Mouse (Mus musculus) gastrocnemius, adult 8-10 months (tissue): ENCODE data around the gene Spata32. TPM values are rescaled to one million over a fixed set of nuclear protein-coding genes. Genes with fewer than 3 reads are reported as not detected.

Experiments used
- DNase-seq, 2 experiments: peaks; one replicate each; pipeline ENCODE4 v3.0.0; 2022; ENCODE audit warnings: low spot score in 2 of 2
- total RNA-seq, 4 experiments: library from RNA; stranded (reverse); gene quantifications; 2 replicates each; pipeline ENCODE4 v1.2.4; 2022

Gene Spata32
- total RNA-seq, 4 experiments from 2014 or later, result not detected

DNA sequence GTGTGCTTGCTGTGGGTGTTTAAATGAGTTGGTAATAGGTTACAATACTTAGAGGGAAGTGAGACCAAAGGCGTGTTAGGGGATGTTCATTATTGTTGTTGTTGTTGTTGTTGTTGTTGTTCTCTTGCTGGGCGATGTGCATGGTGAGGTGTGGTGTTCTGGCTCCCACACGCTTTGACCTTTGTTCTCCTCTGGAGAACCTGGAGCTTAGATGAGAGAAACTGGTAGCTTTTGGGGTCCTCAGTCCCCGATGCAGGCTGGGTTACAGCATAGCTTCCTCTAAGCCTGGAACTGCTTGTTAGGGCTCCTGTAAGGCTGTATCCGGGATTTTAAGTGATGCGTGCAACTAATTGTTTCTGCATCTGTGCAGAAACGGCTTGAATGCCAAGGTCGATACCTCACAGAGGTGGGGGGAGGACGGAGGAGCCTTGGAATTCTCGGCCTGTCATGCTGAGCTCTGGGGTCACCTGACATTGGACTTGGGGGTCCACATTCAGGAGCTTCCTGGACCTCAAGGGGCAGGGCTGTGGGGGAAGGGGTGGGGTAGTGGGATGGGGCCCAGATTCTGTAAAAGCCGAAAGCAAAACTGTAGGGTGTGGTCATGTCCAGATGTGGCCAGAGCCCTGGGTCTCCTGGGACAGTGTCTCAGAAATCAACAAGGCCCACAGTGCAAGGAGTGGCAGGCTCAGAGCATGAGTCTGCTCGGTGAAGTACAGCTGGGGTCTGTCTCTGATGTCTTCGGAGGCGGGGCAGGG, 42.4 kb downstream of the Spata32 start:
- peak in 1 of 2 experiments; percentile 60 for DNase-seq

DNA sequence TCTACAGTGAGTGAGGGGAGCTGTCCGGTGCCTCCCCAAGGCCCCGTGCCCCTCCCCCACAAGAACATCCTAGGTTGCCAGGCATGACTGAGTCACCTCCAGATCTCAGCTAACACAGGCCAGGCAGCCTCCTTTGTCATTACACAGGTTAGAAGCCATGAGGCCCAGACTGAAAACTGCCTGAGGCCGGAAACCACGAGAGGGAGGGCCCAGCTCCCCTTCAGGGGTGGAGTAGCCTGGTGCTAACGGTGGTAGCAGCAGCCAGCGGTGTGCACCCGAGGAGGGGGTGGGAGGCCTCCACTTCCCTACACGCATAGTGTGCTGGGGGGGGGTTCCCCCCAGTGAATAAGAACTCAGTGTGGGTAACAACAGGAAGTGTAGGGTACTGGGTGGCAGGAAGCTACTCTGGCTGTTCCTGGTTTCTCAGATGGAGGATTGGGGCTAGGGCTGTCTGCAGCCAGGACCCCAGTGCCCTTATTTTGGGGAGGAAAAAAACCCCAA, 43.3 kb downstream of the Spata32 start:
- DNase-seq, result no peak

DNA sequence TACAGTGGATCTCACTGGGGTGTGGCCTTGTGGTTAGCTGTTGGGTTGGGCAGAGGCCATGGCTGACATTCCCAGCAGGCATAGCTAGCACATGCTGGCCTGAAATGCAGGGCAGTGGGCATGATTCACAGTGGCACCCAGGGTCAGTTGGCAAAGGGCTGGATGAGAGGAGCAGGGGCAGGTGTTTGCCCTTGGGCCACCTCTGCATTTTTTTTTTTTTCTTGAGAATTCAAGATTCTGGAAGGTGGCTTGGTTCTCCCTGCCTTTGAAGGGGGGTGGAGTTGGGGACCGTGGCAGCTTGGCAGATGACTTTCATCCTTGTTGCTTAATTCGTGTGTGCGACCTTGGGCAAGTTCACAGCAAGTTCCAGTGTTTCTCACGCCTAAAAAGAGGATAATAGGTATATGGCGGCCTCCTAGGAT, 43.8 kb downstream of the Spata32 start:
- DNase-seq, result no peak

DNA sequence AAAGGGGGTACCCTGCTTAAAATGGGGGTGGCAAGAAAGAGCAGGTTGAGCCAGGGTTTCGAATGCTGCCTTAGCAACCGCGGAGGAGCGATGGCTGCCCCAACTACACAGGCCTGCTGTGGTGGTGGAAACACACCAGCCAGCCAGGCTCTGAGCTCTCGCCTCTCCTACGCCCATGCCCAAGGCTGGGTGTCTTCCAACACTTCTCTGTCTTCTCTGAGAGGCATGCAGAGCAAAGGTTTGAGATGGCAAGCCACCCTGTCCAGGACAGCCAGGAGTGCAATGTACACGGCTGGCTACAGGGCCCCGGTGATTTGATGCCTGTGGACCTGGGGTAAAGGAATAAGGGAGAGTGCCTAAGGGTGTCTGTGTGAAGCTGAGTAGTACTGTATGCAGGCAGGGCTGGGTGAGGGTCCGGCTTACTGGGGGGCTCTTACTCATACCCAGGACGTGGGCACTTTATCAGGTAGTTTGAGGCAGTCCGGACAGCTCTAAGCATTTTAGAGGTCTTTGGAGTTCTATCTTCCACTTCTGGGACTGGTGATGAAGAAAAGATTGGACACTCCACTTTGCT, 44.4 kb downstream of the Spata32 start:
- DNase-seq, result no peak

DNA sequence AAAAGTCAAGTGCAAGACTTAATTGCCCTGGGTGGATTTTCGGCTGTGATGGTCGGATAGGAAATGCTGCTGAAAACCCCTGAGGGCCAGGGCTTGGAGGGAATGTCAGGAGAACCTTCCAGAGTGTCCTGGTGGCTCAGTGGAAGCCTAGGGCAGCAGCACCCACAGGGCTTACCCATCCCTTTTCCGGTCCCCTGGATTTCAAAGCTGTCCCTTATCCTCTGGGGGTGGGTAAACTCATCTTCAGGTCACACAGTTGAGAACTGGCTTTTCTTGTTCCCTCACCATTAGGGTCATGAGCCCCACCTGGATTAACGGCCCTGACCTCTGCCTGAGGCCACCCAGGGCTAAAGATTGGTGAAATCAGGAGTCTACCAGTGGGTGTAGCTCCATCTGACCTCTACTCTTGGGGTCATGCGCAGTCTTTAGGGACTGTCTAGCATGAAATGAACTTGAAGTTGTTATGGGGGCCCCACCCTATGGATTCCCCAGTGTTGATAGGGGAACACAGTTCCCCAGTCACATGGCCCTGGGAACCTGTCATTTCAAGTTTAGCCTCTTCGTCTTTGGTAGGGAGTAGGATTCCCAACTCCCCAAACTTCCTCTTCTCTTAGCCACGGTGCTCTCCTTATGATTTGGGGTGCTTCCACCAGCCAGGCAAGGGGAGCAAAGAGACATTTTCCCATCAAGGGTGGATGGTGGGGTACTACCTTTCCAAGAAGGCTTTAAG, 45.0 kb downstream of the Spata32 start:
- DNase-seq, result no peak

DNA sequence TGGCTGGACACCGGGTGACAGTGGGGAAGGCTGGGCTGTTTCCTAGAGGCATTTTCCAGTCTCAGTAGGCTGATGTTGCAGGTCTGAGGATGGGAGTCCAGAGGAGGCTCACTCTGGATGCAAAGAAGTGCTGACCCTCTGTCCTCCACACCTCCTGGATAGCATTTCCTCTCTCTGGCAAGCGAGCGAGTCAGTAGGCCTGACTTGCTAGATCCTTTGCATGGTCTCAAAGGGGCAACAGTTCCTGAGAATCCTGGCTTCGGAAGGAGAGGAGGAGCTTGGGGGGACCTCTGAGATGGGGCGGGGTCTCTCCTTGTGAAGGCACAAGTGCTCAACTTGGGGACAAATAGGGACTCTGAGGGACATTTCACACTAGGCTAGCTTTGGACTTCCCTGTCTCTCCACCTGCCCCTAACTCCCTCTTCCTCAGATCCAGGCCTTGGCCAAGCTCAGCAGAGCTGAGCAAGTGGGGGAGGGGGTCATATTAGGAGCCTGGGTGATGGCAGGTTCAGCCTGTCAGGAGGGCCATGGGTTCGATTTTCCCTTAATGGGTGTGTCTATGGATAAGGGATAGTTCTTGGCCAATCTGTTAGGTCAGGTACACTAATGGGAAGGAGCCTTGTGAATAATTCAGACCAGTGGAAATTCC, 45.7 kb downstream of the Spata32 start:
- DNase-seq, result no peak

GRCm38 (mm10) chr11:103171703-103172391, 46.4 kb downstream of the Spata32 start:
- DNase-seq, result no peak

DNA sequence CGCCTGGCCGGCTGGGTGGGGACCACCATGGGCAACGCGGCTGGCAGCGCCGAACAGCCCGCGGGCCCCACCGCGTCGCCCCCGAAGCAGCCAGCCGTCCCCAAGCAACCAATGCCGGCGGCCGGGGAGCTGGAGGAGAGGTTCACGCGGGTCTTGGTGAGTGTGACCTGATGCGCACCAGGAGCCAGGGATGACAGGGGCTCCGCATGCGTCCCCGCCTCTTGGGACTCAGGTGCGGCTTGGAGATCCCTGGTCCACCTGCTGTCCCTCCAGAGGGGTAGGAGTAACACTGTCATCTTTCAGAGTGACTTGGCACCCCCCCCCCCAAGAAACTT, 47.0 kb downstream of the Spata32 start:
- DNase-seq, result no peak

DNA sequence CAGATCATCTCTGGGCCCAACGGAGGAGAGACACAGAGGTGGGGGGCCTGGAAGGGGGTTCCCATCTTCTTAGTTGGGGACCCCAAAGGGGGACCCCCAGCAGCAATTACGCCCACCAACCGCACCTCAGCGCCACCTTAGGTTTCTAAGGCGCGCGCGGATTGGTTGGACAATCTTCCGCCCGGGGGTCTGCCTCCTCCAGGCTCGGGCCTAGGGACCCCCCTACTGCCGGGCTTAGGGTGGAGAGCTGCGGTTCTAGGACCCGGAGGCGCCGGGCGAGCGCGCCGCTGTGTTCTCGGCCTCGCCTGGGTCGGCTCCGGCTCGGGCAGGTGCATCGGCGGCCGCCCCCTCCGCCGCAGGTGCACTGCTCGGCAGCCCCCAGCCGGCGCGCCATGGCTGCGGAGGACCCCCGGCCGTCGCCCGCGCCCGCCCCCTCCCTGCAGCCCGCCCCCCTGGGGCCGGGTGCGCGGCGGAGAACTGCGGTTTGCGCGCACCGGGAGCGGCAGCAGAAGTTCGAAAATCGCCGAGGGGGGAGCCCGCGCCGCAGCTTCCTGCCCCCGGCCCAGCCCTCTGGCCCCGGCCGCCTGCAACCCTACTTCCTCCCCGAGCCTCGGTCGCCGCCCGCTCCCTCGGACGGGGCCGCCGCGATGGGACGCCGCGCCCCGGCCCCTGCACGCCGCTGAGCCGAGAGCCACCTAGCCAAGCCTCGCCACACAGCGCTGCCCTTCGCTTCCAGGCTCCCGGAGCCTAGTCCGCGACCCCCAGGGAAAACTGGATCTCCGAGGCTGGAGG, 47.5 kb downstream of the Spata32 start, which contains the start of gene Fmnl1:
Gene Fmnl1 (plus strand): TSS at position 614 of the 792 bp plus-strand sequence.
- DNase-seq, result no peak

DNA sequence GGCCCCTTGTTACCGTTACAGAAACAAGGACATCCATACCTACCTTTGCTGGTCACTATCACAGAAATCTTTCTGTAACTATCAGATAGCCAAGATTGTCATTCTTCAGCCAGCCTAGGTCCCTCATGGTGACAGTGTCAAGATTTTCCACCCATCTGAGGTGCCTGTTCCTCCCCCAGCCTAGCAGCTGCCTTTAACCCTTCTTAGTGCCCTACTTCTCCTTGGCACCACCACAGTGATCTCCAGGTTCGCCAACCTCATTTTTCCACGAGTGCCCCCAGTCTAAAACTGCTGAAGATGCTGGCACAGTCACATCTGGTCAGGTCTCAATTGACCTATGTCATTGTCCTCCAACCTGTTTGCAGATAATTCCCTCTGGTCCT, 48.1 kb downstream of the Spata32 start:
- no peak for DNase-seq

DNA sequence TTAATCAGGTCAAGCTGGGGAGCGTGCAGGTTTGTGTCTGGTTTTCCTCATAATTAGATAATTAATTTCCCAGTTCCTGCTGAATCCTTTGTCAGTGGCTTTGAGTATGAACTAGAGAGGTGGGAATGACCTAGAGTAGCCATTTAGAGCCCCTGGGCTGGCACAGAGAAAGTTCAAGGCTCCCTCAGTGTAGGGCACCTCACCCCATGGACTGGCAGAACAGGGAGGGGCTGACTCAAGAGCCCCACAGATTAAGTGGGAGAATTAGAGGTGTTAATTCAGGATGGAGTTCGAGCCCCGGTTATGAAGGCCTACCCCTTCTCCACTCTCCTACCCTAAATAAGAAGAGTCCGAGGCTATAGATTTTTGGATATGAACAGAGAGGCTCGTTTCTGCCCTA, 48.6 kb downstream of the Spata32 start:
- DNase-seq, result no peak

DNA sequence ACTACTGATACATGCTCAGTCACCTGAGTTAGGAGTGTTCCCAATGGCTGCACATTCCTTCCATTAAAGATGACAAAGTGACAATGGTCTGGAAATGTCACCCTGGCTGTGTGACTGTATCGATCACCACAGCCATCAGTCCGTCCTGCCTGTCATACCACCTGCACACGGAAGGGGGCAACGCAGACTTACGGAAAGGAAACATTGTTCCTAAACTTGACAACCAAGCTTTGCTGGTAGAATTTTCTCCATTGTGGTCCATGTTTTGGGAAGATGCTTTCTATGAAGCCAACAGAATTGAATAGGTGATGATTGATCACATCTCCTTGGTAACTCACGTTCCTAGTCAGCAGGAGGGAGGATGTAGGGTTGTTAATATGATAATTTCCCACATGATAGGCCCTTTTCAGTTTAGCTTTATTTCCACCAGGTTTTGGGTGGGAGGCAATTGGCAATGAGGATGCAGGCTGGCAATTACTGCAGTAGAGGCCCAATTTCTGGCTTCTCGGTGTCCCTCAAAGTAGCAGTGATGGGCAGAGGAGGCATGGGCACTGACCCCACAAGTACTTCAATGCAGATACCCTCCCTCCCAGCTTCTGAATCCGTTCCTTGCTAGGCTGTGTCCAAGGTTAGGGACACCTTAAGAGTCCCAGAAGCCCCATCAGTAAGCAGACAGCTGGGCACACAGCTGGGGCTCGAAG, 49.4 kb downstream of the Spata32 start:
- DNase-seq, result peak; percentile 51 to 60

- DNase-seq, result no peak
These were observed 53.8 kb downstream of the Spata32 start for GRCm38 (mm10) chr11:103164391-103164790.

- DNase-seq, result no peak
These were observed 56.1 kb downstream of the Spata32 start for GRCm38 (mm10) chr11:103162132-103162531.

GRCm38 (mm10) chr11:103161449-103161848, 56.8 kb downstream of the Spata32 start:
- no peak for DNase-seq

GRCm38 (mm10) chr11:103160738-103161137, 57.5 kb downstream of the Spata32 start:
- no peak for DNase-seq

DNA sequence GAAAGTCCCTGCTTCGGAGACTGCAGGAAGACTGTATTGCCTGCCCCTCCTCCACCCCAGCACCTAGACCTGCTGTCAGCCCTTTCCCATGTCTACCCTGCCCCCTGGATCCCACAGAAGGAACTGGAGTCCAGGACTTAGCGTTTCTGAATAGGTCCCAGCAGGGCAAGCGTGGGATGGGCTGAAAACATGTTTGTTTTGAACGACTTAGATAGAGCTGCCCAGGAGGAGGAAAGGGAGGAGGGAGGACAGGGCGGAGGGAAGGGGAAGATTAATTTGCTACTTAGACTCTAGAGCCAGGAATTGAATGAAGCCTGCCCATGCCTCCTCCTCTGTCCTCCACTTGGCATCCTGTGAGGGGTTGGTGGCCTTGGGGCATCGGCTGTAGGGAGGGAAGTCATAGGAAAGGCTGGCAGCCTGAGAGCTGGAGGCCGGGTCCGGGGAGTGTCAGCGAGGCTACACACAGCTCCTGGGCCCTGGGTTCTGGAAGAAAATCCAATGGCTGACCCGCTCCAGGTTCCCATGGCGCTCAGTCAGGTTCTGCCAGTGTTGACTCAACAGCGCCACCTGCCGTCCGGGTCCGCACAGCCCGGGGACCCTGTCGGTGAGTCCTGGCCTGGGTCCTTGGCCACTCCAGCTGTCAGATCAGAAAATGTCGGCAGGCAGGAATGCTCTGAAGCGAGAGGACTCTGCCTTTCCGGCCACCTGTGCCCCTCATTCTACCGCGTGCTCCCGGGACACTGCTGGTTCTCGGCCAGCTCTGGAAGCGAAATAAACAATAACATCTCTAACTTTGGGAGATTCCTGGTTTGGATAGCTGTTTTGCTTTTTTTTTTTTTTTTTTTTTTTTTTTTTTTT, 59.4 kb downstream of the Spata32 start:
- DNase-seq, result peak; percentile 96
